Comparison of ENCODE assay signal across 6 mouse cellular contexts in genomic region chr8:123564221-123564620, GRCm38 (mm10). TPM values are rescaled to one million over a fixed set of nuclear protein-coding genes. Genes with fewer than 3 reads are reported as not detected.
"Had no signal": no experiment of that assay in that cellular context is flagged by ENCODE, and none has a peak within 500 bp of the region (broad histone marks: within the 10 kb centered on the region; RNA-seq: fewer than 3 reads in every experiment).

No protein-coding gene starts in this region.

RNA-seq across cellular contexts. Expression of gene Dbndd1, which starts 49.0 kb away (rescaled TPM):
- total RNA-seq: heart, postnatal 10 days; heart, postnatal 14 days; heart, postnatal 25 days; heart, postnatal 36 days; heart, postnatal 4 days; hematopoietic stem cell, adult 5-6 weeks had no signal
